Mouse (Mus musculus) stomach, adult 2 months (tissue): Measurements from ENCODE around the gene Hmga1b. TPM values are rescaled to one million over a fixed set of nuclear protein-coding genes. Genes with fewer than 3 reads are reported as not detected.

Source experiments
- polyA plus RNA-seq: library from polyadenylated mRNA; depleted of rRNA; stranded (reverse); fragments of >200 nt; gene quantifications from 2 replicates; pipeline ENCODE4 v1.2.3, GENCODE M21; 2012; rRNA removed

Gene Hmga1b
- 0.87 and 18.1 TPM in 2 replicates for polyA plus RNA-seq

GRCm38 (mm10) chr11:120762672-120763041 is at the start of gene Hmga1b:
Gene Hmga1b, plus strand, starts transcription at chr11:120762794.

GRCm38 (mm10) chr11:120713580-120714518 is 48.7 kb upstream of the Hmga1b start, which contains the start of the genes Cenpx and Lrrc45:
Gene Cenpx, minus strand, starts transcription at chr11:120713738.
Gene Lrrc45, plus strand, starts transcription at chr11:120713925.

GRCm38 (mm10) chr11:120721124-120722066 is 41.2 kb upstream of the Hmga1b start, which contains the start of gene Rac3:
Gene Rac3, plus strand, starts transcription at chr11:120721470.

DNA sequence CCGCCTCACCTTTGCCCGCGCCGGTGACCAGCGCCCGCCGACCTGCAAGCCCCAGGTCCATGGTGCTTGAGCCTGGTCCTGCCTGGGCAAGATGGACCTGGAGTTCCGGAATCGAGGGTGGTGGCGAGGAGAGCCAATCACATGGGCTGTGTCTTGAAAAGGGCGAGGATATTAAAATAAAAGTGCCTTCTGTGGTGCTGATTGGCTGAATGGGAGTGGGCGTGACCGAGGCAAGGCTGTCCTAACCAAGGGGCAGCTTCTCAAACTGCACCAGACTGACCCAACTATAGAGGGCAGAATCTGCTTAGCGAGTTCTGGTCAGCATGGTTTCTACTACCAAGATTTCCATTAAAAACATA is 35.4 kb upstream of the Hmga1b start, which contains the start of gene Dcxr:
TSS of gene Dcxr (minus strand) at position 113 of the 359 bp plus-strand sequence.

DNA sequence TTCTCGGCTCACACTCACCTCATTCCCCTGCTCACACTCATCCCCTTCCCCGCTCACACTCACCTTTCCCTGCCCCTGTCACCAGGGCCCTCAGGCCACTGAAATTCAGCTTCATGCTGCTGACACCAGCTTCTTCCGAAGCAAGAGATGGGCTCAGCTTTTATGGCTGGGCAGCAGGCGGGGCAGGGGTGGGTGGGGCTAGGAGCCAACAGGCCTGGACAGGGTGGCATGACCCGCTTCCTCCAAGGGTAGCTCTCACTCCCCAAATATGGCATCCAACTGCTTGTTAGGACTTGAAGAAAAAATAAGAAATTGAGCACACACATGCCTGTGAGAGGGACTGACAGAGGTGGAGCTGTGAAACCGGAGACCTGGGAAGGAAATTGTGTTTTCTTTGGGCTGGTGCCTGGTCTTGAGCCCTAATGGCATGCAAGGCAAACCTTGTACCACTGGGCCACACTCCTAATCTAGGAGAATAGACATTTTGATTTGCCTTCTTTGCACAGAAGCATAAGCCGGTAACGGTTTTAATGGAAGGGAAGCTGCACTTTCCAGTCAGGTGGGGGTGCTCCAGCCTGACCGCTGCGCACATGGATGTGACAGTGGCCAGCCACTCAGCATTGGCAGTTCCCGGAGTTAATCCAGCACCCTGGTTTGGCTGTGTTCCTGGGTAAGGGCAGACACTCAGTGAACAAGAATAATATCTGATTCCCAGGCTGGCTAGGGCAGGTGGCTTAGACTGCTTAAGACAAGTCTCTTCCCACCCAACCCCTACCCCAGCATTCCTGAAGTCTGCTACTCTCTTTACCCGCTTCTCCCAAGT is 30.5 kb upstream of the Hmga1b start, which contains the start of gene Cbr2:
TSS of gene Cbr2 (minus strand) at position 257 of the 823 bp plus-strand sequence.

GRCm38 (mm10) chr11:120784064-120784791 is 21.6 kb downstream of the Hmga1b start, which contains the start of the genes Rfng and Gps1:
Gene Rfng, minus strand, starts transcription at chr11:120784207.
Gene Gps1, plus strand, starts transcription at chr11:120784272.

GRCm38 (mm10) chr11:120795756-120796613 is 33.4 kb downstream of the Hmga1b start, which contains the start of gene Dus1l:
Gene Dus1l, minus strand, starts transcription at chr11:120796403.

Other genes with a start within 250 kb of the Hmga1b start
- 0.55 and 0.69 TPM in 2 replicates for gene Gcgr, start 232.1 kb upstream of the Hmga1b start, polyA plus RNA-seq
- gene Mcrip1, start 213.1 kb upstream of the Hmga1b start, polyA plus RNA-seq = 40.9 and 56.7 TPM in 2 replicates
- 1.6 and 1.8 TPM in 2 replicates for gene Ppp1r27, start 211.7 kb upstream of the Hmga1b start, polyA plus RNA-seq
- 153 and 166 TPM in 2 replicates for gene P4hb, start 189.5 kb upstream of the Hmga1b start, polyA plus RNA-seq
- gene Arhgdia, start 181.2 kb upstream of the Hmga1b start, polyA plus RNA-seq = 426 and 509 TPM in 2 replicates
- gene Alyref, start 164.4 kb upstream of the Hmga1b start, polyA plus RNA-seq = 5.8 and 8.6 TPM in 2 replicates
- 72.4 and 94.8 TPM in 2 replicates for gene Anapc11, start 164.4 kb upstream of the Hmga1b start, polyA plus RNA-seq
- gene Npb, start 154.3 kb upstream of the Hmga1b start, polyA plus RNA-seq = 58.0 and 94.3 TPM in 2 replicates
- gene Pcyt2, start 144.9 kb upstream of the Hmga1b start, polyA plus RNA-seq = 138 and 161 TPM in 2 replicates
- gene Sirt7, start 137.6 kb upstream of the Hmga1b start, polyA plus RNA-seq = 51.2 and 54.2 TPM in 2 replicates
- gene Mafg, start 129.2 kb upstream of the Hmga1b start, polyA plus RNA-seq = 21.0 and 21.3 TPM in 2 replicates
- 29.3 and 57.1 TPM in 2 replicates for gene Pycr1, start 119.0 kb upstream of the Hmga1b start, polyA plus RNA-seq
- gene Myadml2, start 114.6 kb upstream of the Hmga1b start, polyA plus RNA-seq = 0.97 and 1.2 TPM in 2 replicates
- 1.1 and 1.4 TPM in 2 replicates for gene Notum, start 101.6 kb upstream of the Hmga1b start, polyA plus RNA-seq
- 70.2 and 73.5 TPM in 2 replicates for gene Aspscr1, start 89.8 kb upstream of the Hmga1b start, polyA plus RNA-seq
- 41.1 and 48.0 TPM in 2 replicates for gene Cenpx, start 49.1 kb upstream of the Hmga1b start, polyA plus RNA-seq
- gene Lrrc45, start 48.9 kb upstream of the Hmga1b start, polyA plus RNA-seq = 13.7 and 15.6 TPM in 2 replicates
- 7.0 and 10.6 TPM in 2 replicates for gene Rac3, start 41.3 kb upstream of the Hmga1b start, polyA plus RNA-seq
- 54.6 and 59.7 TPM in 2 replicates for gene Dcxr, start 35.5 kb upstream of the Hmga1b start, polyA plus RNA-seq
- 69.9 and 82.3 TPM in 2 replicates for gene Cbr2, start 30.7 kb upstream of the Hmga1b start, polyA plus RNA-seq
- 36.8 and 56.8 TPM in 2 replicates for gene Rfng, start 21.4 kb downstream of the Hmga1b start, polyA plus RNA-seq
- 65.1 and 81.6 TPM in 2 replicates for gene Gps1, start 21.5 kb downstream of the Hmga1b start, polyA plus RNA-seq
- 16.7 and 20.0 TPM in 2 replicates for gene Dus1l, start 33.6 kb downstream of the Hmga1b start, polyA plus RNA-seq
- gene Fasn, start 61.8 kb downstream of the Hmga1b start, polyA plus RNA-seq = 320 and 400 TPM in 2 replicates
- gene Ccdc57, start 170.1 kb downstream of the Hmga1b start, polyA plus RNA-seq = 0.17 and 0.57 TPM in 2 replicates
- 7.7 and 11.7 TPM in 2 replicates for gene Slc16a3, start 185.7 kb downstream of the Hmga1b start, polyA plus RNA-seq
- gene Csnk1d, start 228.5 kb downstream of the Hmga1b start, polyA plus RNA-seq = 20.4 and 24.3 TPM in 2 replicates